Mouse (Mus musculus): ENCODE results near the gene Tmem245.
"Not testable (repeated sequence)": the region's sequence is repeated elsewhere in the genome, so short reads cannot be mapped to it uniquely, and the experiment has no call there.

GRCm38 (mm10) chr4:56870541-56870940 lies 76.7 kb downstream of the Tmem245 start:
- TF ChIP-seq POLR2AphosphoS2 (IDR thresholded peaks at IDR 0.05; ENCODE audit: low read length); HCFC1 (IDR thresholded peaks at IDR 0.05; ENCODE audit: low read depth, low read length); ZKSCAN1 (IDR thresholded peaks at IDR 0.05; ENCODE audit: low read depth, low read length); ETS1 (IDR thresholded peaks at IDR 0.05; ENCODE audit: low read depth, low read length); EP300 (IDR thresholded peaks at IDR 0.05; ENCODE audit: low read depth in 1 of 2, low read length in 2 of 2); CTCF (IDR thresholded peaks at IDR 0.05 in 2 of 3, conservative IDR thresholded peaks at IDR 0.05 in 1 of 3; ENCODE audit: control insufficient read depth in 1 of 3, insufficient read depth in 1 of 3, low read depth in 2 of 3, low read length in 3 of 3, poor library complexity in 1 of 3, severe bottlenecking in 1 of 3); TAL1 (IDR thresholded peaks at IDR 0.05; ENCODE audit: low read length); USF1 (IDR thresholded peaks at IDR 0.05; ENCODE audit: low read depth, low read length); POLR2A (IDR thresholded peaks at IDR 0.05; ENCODE audit: control insufficient read depth in 1 of 2, insufficient read depth in 1 of 2, low read depth in 1 of 2, low read length in 2 of 2, poor library complexity in 1 of 2); CHD1 (IDR thresholded peaks at IDR 0.05; ENCODE audit: low read depth, low read length): not testable (repeated sequence)
